Mouse (Mus musculus) E14TG2a.4 (cell line): Measurements from ENCODE around the gene Ugp2.

Experiments
- CTCF ChIP-seq: conservative IDR thresholded peaks from 2 replicates; pipeline ENCODE4 v1.5.1; 2014; ENCODE audit warnings: low read length
- POU5F1 ChIP-seq: IDR thresholded peaks from 2 replicates; pipeline ENCODE4 v1.6.1; 2014; ENCODE audit warnings: low read length, borderline replicate concordance

- no peak for TF ChIP-seq CTCF
- TF ChIP-seq POU5F1 = no peak
Measured at GRCm38 (mm10) chr11:21322349-21322748, 48.7 kb downstream of the Ugp2 start.
